Mouse (Mus musculus) stomach, embryonic 14.5 days (tissue): ENCODE data around the gene Olfr1339. TPM values are rescaled to one million over a fixed set of nuclear protein-coding genes. Genes with fewer than 3 reads are reported as not detected.

ENCODE experiments used
- ATAC-seq: fragments of 200-750 bp; cut with Nextera tagmentation; 2 replicates; pipeline ENCODE4 v1.8.0; 2017; ENCODE audit warnings: low read depth, moderate TSS enrichment; ENCODE audit not compliant: insufficient number of reproducible peaks, insufficient read depth, low FRiP score
- H3K27ac ChIP-seq: fragments of 300-500 bp; sonication (generic); 2 replicates; pipeline ENCODE4 v1.5.1; 2014; ENCODE audit warnings: mild to moderate bottlenecking, low read length, moderate library complexity, mixed read lengths
- H3K27me3 ChIP-seq: fragments of 300-500 bp; sonication (generic); 2 replicates; pipeline ENCODE4 v1.6.1; 2014; ENCODE audit warnings: low read length, control low read depth, mixed read lengths; ENCODE audit not compliant: control insufficient read depth, insufficient read depth
- H3K36me3 ChIP-seq: fragments of 300-500 bp; sonication (generic); 2 replicates; pipeline ENCODE4 v1.6.1; 2014; ENCODE audit warnings: mild to moderate bottlenecking, control low read depth, low read length, moderate library complexity, mixed read lengths; ENCODE audit not compliant: control insufficient read depth, insufficient read depth
- H3K4me1 ChIP-seq: fragments of 300-500 bp; sonication (generic); 2 replicates; pipeline ENCODE4 v1.6.1; 2014; ENCODE audit warnings: low read length, control low read depth, mixed read lengths; ENCODE audit not compliant: control insufficient read depth, insufficient read depth
- H3K4me2 ChIP-seq: fragments of 300-500 bp; sonication (generic); replicated peaks from 2 replicates; pipeline ENCODE4 v1.6.1; 2014; ENCODE audit warnings: low read depth, low read length, control low read depth
- H3K4me3 ChIP-seq: fragments of 300-500 bp; sonication (generic); 2 replicates; pipeline ENCODE4 v1.5.1; 2014; ENCODE audit warnings: low read depth, low read length, control low read depth
- H3K9ac ChIP-seq: fragments of 300-500 bp; sonication (generic); replicated peaks from 2 replicates; pipeline ENCODE4 v1.6.1; 2014; ENCODE audit warnings: low read depth, mild to moderate bottlenecking, control low read depth, low read length, moderate library complexity, mixed read lengths
- H3K9me3 ChIP-seq: fragments of 300-500 bp; sonication (generic); 2 replicates; pipeline ENCODE4 v1.6.1; 2016; ENCODE audit warnings: low read depth, low read length, control low read depth; ENCODE audit not compliant: control insufficient read depth
- WGBS: fragments of 180-500 bp; shearing (Covaris S2); extraction: QIAGEN DNeasy Blood & Tissue Kit; methylation state at CpG from one replicate; pipeline ENCODE4 v1.1.7; 2014; 5-methylcytosine and 5-hydroxymethylcytosine counted together
- polyA plus RNA-seq: library from polyadenylated mRNA; unstranded; fragments of >200 nt; fragmentation: Nextera tagmentation; extraction: Ambion mirVana; gene quantifications from 2 replicates; pipeline ENCODE4 v1.2.1, GENCODE M21; 2014

Olfr1339 gene
- not detected in 2 replicates for polyA plus RNA-seq

DNA sequence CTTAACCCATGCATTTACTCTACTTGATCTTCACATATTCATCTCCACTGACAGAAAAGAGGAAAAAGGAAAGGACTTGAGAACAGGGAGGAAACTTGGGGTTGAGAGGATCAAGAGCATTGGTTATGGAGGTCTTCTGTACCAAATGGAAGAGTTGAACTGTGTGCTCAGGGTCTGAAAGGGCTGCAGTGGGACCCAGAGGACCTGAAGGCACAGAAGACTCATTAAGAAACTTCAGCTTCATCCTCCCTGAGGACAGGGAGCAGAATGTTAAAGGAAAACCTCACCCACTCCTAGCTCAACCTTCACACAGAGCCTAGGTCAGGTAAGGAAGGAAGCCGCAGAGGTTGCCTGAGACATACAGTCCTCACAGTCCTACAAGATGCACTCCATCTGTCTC lies at the start of gene Olfr1339:
Gene Olfr1339, plus strand, starts transcription at position 301 of the 400 bp plus-strand sequence.
- H3K9ac ChIP-seq = no peak within 1 kb of the TSS
- H3K36me3 ChIP-seq = no peaks in the 10 kb centered on the region
- no peak within 1 kb of the TSS for H3K27ac ChIP-seq
- H3K4me3 ChIP-seq = no peak within 1 kb of the TSS
- no peaks in the 10 kb centered on the region for H3K4me1 ChIP-seq
- no peak for ATAC-seq
- 90% methylated on average over 1 of the region's 1 CpGs for WGBS
- no peaks in the 10 kb centered on the region for H3K27me3 ChIP-seq
- no peak within 1 kb of the TSS for H3K4me2 ChIP-seq
- no peaks in the 10 kb centered on the region for H3K9me3 ChIP-seq

DNA sequence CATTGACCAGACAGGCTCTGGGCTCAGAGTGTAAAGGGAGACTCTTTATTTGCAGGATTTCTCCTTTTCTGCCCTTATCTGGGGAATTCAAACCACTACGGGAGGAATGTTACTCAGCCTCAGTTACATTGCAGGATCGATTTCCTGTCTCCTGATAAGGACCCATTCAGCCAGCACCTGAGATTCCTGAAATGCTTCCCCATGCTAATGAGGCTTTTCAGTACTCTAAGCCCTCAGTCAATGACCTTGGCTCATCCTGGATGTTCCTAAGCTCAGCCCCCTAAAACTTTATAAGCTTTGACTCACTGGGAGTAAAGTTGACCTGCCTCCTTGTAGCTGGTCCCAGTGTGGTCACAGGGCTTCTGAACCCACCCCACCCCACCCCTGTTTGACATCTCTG lies 44.9 kb upstream of the Olfr1339 start:
- no peak overlapping the region for H3K9ac ChIP-seq
- H3K4me1 ChIP-seq = no peaks in the 10 kb centered on the region
- no peaks in the 10 kb centered on the region for H3K9me3 ChIP-seq
- H3K4me3 ChIP-seq = no peak overlapping the region
- H3K27me3 ChIP-seq = no peaks in the 10 kb centered on the region
- H3K36me3 ChIP-seq = no peaks in the 10 kb centered on the region
- no peak for ATAC-seq
- no peak overlapping the region for H3K27ac ChIP-seq
- WGBS = 24% methylated on average over 2 of the region's 2 CpGs
- H3K4me2 ChIP-seq = no peak overlapping the region

DNA sequence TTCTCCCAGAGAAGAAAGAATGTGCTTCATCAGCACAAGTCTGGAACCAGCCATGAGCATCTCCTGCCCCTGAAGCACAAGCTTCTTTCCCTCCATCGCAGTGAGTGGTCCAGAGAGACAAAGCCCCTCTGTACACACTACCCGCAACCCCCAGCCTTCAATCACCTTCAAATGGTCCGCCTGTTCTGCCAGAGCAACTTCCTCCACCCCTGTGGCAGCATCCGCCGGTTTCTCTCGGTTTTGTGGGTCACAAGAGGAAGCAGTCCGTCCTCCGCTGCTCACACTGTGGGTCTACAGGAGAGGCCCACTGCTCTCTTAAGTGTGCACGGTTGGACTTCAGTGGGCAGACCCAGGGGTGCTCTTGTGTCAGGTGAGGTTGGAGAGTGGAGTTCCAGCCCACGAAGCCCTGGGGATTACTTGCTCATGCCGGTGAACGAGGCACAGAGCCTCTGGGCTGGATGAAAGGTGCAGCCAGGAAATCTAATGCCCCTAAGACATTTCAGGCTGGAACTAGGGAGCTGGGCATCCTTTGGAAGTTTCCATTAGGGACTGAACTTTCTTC lies 39.5 kb upstream of the Olfr1339 start, which contains the start of gene Olfr1342:
Gene Olfr1342, minus strand, starts transcription at position 345 of the 562 bp plus-strand sequence.
- Histone ChIP-seq H3K9me3 (no peaks in the 10 kb centered on the region), H3K27me3 (no peaks in the 10 kb centered on the region), H3K4me1 (no peaks in the 10 kb centered on the region), H3K4me3 (no peak within 1 kb of the TSS), H3K9ac (no peak within 1 kb of the TSS), H3K27ac (no peak within 1 kb of the TSS), H3K36me3 (no peaks in the 10 kb centered on the region), H3K4me2 (no peak within 1 kb of the TSS)
- no peak for ATAC-seq
- 60% methylated on average over 12 of the region's 12 CpGs for WGBS

DNA sequence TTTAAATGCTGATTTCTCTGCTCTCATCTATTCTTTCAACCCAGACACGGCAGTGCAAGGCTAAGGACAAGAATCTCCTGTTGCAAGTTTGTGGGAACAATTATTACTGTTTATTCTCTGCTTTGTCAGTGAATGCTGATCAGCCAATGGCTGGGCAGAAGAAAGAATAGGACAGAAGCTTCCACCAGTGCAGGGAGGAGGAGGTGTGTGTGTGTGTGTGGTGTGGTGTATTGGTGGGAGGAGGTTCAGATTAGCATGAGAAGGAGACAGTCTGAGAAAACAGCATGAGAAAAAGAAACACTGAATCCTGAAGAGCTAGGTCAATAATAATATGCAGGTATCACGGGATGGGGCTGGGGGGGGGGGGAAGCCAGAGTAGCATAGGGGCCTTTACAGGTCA lies 38.2 kb upstream of the Olfr1339 start:
- H3K4me3 ChIP-seq = no peak overlapping the region
- H3K27me3 ChIP-seq = no peaks in the 10 kb centered on the region
- 35% methylated on average over 2 of the region's 2 CpGs for WGBS
- no peak overlapping the region for H3K27ac ChIP-seq
- no peaks in the 10 kb centered on the region for H3K9me3 ChIP-seq
- no peak overlapping the region for H3K9ac ChIP-seq
- H3K36me3 ChIP-seq = no peaks in the 10 kb centered on the region
- H3K4me1 ChIP-seq = no peaks in the 10 kb centered on the region
- H3K4me2 ChIP-seq = no peak overlapping the region
- ATAC-seq = no peak

DNA sequence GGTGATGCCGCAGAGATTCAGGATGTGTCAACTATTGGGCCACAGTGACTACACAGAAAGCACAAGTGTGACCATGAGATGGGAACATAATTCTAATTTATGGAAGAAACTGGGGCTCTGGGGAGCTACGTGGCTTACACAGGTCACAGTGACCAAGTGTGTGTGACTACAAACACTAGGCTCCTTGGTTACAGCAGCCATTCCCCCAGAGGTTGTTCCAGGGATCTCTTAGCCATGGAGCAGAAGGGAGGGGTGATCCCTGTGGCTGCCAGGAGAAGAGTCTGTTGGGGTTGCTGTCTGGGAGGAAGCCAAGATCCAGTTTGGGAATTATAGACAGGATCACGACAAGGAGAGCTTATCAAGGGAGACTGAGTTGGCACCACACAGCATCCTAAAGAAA lies 28.8 kb upstream of the Olfr1339 start, which contains the start of gene Olfr1341:
Gene Olfr1341, plus strand, starts transcription at position 301 of the 400 bp plus-strand sequence.
- Histone ChIP-seq H3K4me1 (no peaks in the 10 kb centered on the region), H3K9ac (no peak within 1 kb of the TSS), H3K4me3 (no peak within 1 kb of the TSS), H3K27ac (no peak within 1 kb of the TSS), H3K36me3 (no peaks in the 10 kb centered on the region), H3K27me3 (no peaks in the 10 kb centered on the region), H3K4me2 (no peak within 1 kb of the TSS), H3K9me3 (no peaks in the 10 kb centered on the region)
- ATAC-seq = no peak
- 83% methylated on average over 3 of the region's 3 CpGs for WGBS

DNA sequence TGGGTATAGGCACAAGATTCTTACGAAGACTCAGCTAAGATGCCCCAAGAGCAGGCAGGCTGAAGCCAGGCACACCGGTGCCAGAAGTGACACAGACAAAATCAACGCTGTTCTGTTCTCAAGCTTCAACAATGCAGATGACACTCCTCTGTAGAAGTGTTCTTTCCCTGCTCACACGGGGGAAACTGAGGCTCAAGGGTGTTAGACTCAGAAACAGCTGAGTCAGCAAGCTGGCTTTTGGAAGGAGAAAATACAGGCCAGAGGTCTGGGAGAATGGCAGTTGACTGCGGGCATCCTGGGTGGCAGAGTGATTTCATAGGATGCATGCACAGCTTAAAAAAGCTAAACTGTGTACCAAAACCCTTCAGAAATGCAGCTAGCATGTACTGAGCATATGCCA lies 23.9 kb upstream of the Olfr1339 start:
- H3K4me2 ChIP-seq = no peak overlapping the region
- ATAC-seq = no peak
- H3K36me3 ChIP-seq = no peaks in the 10 kb centered on the region
- H3K27ac ChIP-seq = no peak overlapping the region
- no peaks in the 10 kb centered on the region for H3K4me1 ChIP-seq
- H3K4me3 ChIP-seq = no peak overlapping the region
- no peaks in the 10 kb centered on the region for H3K27me3 ChIP-seq
- no peaks in the 10 kb centered on the region for H3K9me3 ChIP-seq
- 82% methylated on average over 5 of the region's 5 CpGs for WGBS
- H3K9ac ChIP-seq = no peak overlapping the region

DNA sequence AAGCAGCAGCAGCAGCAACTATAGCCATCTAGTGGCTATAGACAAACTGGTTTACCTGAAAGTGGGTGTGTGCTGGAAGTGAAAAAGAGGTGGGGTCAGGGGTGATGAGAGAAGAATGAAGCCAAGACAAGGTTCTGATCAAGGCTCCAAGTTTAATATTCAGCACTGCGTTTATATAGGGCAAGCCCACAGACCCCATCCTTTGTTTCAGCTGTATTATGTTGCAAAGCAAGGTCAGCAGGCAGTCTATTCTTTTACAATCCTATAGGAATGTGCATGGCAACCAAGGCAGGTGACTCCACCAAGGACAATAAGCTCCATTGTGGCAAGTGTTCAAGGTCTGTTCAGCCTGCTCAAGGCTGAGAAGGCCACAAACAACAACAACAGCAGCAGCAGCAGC lies 20.3 kb upstream of the Olfr1339 start:
- H3K4me2 ChIP-seq = no peak overlapping the region
- H3K9ac ChIP-seq = no peak overlapping the region
- H3K27ac ChIP-seq = no peak overlapping the region
- H3K4me3 ChIP-seq = no peak overlapping the region
- H3K27me3 ChIP-seq = no peaks in the 10 kb centered on the region
- ATAC-seq = no peak
- H3K9me3 ChIP-seq = no peaks in the 10 kb centered on the region
- WGBS = 32% methylated on average over 1 of the region's 1 CpGs
- H3K4me1 ChIP-seq = no peaks in the 10 kb centered on the region
- H3K36me3 ChIP-seq = no peaks in the 10 kb centered on the region

DNA sequence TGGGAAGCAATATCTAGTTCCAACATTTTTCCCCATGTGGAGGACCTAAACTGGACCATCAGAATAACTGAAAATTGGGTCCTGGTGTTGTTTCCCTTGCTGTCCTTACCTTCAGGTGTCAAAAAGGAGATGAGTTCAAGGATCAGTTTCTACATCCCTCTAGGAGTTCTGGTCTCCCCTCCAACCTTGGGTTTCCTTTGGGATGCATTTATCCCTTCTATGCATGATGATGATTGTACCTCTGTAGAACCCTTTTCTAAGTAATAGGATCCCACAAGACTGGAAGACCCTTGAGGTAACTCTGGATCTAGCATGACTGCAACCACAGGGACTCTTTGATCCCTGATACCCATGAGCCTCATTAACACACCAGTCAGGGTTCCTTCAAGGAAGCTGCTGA lies 12.1 kb upstream of the Olfr1339 start, which contains the start of gene Olfr1340:
Gene Olfr1340, plus strand, starts transcription at position 301 of the 400 bp plus-strand sequence.
- Histone ChIP-seq H3K9me3 (no peaks in the 10 kb centered on the region), H3K36me3 (no peaks in the 10 kb centered on the region), H3K4me3 (no peak within 1 kb of the TSS), H3K27me3 (no peaks in the 10 kb centered on the region), H3K9ac (no peak within 1 kb of the TSS), H3K27ac (no peak within 1 kb of the TSS), H3K4me2 (no peak within 1 kb of the TSS), H3K4me1 (no peaks in the 10 kb centered on the region)
- no peak for ATAC-seq
